Mouse (Mus musculus): ENCODE measurements around the gene Galntl6.

Galntl6 gene

GRCm38 (mm10) chr8:58025094-58025493 lies 887.3 kb downstream of the Galntl6 start:
- H3K36me3 ChIP-seq (ENCODE audit: control insufficient read depth, insufficient read depth, low read length, poor library complexity, severe bottlenecking): no peaks in the 10 kb centered on the region
- DNase-seq (ENCODE audit: low read depth, low spot score): no peak
- H3K27me3 ChIP-seq (ENCODE audit: control insufficient read depth, insufficient read depth, low read length, poor library complexity, severe bottlenecking): no peaks in the 10 kb centered on the region

DNA sequence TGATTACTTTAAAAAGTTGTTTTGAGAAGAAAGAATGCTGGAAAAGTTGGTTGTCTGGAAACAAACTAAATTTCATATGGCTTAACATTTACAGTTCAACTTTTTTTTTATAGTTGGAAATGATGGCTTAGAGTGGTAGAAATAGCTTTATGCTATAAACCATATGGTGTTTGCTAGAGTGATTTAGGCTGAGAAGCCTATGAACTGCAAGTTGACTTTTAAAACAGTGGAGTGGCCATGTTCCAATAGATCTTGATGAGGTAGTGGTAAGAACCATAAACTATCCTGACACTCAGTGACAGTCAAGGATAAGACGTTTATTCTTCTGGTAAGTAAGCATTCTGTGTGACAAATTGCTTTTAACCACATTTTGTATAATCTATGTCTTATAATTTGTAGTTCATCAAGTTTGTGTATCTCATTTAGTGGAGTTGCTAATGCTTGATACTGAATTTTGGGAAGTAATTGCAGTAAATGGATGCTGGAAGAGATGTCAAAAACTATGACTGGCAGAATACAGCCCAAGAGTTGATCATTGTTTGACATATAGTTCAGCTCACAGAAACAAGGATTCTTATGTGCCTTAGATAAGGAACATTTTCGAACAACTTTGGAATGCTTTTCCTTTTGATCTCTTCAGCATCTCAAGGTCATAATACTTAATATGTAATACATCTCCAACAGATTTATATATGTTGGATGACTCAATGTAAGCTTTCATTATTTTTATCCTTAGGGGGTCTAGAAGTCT lies 888.8 kb downstream of the Galntl6 start:
- no peak for DNase-seq (ENCODE audit: low read depth, low spot score)
- H3K27me3 ChIP-seq (ENCODE audit: control insufficient read depth, insufficient read depth, low read length, poor library complexity, severe bottlenecking): no peaks in the 10 kb centered on the region

DNA sequence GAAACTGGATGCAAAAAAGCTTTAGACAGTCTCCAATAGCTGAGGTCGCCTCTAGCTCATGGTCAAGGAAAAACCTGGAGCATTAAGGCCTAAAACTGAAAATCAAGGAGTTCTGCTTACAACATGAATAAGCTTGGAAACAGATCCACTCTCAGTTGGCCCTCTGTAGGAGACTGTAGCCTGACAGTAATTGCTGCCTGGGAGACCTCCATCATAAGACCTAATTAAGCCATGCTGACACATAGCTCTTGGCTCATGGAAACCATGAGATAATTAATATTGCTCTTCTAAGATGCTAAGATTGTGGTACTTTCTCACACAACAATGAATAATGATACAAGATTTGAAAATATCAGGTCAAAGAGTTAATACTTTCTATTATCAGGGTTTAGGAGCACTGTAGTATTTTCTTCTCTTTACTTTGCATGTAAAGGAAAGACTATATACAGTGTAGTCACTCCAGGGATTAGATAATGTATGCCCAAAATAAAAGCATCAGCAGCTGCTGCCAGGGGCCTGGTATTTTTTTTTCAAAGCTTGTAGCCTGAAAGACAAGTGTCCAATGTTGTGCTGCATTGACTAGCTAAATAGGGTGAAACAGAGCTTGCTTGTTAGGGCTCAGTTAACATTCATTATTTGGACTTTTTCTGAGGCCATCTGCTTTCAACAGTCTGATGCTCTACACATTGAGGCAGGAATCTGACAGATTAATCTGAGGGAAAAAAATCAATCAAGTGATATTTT lies 922.8 kb downstream of the Galntl6 start:
- no peak for DNase-seq (ENCODE audit: low read depth, low spot score)
- H3K27me3 ChIP-seq (ENCODE audit: control insufficient read depth, insufficient read depth, low read length, poor library complexity, severe bottlenecking): no peaks in the 10 kb centered on the region
- no peaks in the 10 kb centered on the region for H3K36me3 ChIP-seq (ENCODE audit: control insufficient read depth, insufficient read depth, low read length, poor library complexity, severe bottlenecking)

More for the DNA sequence above, 888.8 kb downstream of the Galntl6 start:
- H3K36me3 ChIP-seq (ENCODE audit: control insufficient read depth, insufficient read depth, low read length, poor library complexity, severe bottlenecking): no peaks in the 10 kb centered on the region

GRCm38 (mm10) chr8:57977372-57977771 lies 935.1 kb downstream of the Galntl6 start:
- H3K27me3 ChIP-seq (ENCODE audit: control insufficient read depth, insufficient read depth, low read length, poor library complexity, severe bottlenecking): no peaks in the 10 kb centered on the region
- DNase-seq (ENCODE audit: low read depth, low spot score): no peak
- H3K36me3 ChIP-seq (ENCODE audit: control insufficient read depth, insufficient read depth, low read length, poor library complexity, severe bottlenecking): no peaks in the 10 kb centered on the region

DNA sequence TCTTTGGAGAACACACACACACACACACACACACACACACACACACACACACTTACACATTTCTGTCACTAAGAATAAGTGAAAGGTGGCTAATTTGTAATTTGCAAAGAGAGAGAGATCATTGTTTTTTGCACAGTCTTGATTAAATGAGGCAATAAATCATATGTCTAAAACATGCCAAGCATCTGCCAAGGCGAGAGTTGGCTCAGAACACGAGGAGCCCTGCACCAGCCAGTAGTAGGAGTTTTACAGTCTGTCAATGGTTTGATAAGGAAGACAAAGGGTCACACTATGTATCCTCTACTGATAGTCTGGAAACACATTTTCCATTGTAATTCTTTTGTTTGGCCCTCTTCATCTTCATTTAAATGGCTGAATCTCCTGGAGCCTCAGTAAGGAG lies 938.3 kb downstream of the Galntl6 start:
- H3K36me3 ChIP-seq (ENCODE audit: control insufficient read depth, insufficient read depth, low read length, poor library complexity, severe bottlenecking): no peaks in the 10 kb centered on the region
- DNase-seq (ENCODE audit: low read depth, low spot score): no peak
- no peaks in the 10 kb centered on the region for H3K27me3 ChIP-seq (ENCODE audit: control insufficient read depth, insufficient read depth, low read length, poor library complexity, severe bottlenecking)

DNA sequence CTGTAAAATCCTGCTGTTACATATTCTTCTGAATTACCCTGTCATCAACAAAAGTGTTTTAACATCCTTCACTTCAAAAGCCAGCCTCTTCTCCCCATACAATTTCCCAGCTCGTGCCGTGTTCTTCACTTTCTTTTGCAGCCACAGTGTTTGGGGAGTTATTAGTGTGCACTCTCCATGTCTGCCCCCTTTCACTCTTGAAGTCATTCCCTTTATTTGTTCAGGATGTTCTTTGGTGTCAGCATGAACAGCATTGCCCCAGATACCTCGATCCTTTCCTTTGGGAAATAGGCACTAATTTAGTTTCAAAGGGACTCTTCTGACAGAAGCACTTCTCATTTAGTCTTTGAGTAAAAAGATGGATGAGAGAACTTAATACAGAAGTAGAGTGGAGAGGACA lies 939.6 kb downstream of the Galntl6 start:
- Histone ChIP-seq H3K36me3 (ENCODE audit: control insufficient read depth, insufficient read depth, low read length, poor library complexity, severe bottlenecking) (no peaks in the 10 kb centered on the region), H3K27me3 (ENCODE audit: control insufficient read depth, insufficient read depth, low read length, poor library complexity, severe bottlenecking) (no peaks in the 10 kb centered on the region)
- no peak for DNase-seq (ENCODE audit: low read depth, low spot score)

GRCm38 (mm10) chr8:57966676-57967075 lies 945.8 kb downstream of the Galntl6 start:
- no peaks in the 10 kb centered on the region for H3K36me3 ChIP-seq (ENCODE audit: control insufficient read depth, insufficient read depth, low read length, poor library complexity, severe bottlenecking)
- no peaks in the 10 kb centered on the region for H3K27me3 ChIP-seq (ENCODE audit: control insufficient read depth, insufficient read depth, low read length, poor library complexity, severe bottlenecking)
- no peak for DNase-seq (ENCODE audit: low read depth, low spot score)

- no peaks in the 10 kb centered on the region for H3K27me3 ChIP-seq (ENCODE audit: control insufficient read depth, insufficient read depth, low read length, poor library complexity, severe bottlenecking)
- DNase-seq (ENCODE audit: low read depth, low spot score): no peak
- H3K36me3 ChIP-seq (ENCODE audit: control insufficient read depth, insufficient read depth, low read length, poor library complexity, severe bottlenecking): no peaks in the 10 kb centered on the region
Measured at GRCm38 (mm10) chr8:57965508-57965907, 946.9 kb downstream of the Galntl6 start.

- no peak for DNase-seq (ENCODE audit: low read depth, low spot score)
- no peaks in the 10 kb centered on the region for H3K27me3 ChIP-seq (ENCODE audit: control insufficient read depth, insufficient read depth, low read length, poor library complexity, severe bottlenecking)
- no peaks in the 10 kb centered on the region for H3K36me3 ChIP-seq (ENCODE audit: control insufficient read depth, insufficient read depth, low read length, poor library complexity, severe bottlenecking)
Measured at GRCm38 (mm10) chr8:57962286-57963110, 949.9 kb downstream of the Galntl6 start.

GRCm38 (mm10) chr8:57959136-57959535 lies 953.3 kb downstream of the Galntl6 start:
- Histone ChIP-seq H3K27me3 (ENCODE audit: control insufficient read depth, insufficient read depth, low read length, poor library complexity, severe bottlenecking) (no peaks in the 10 kb centered on the region), H3K36me3 (ENCODE audit: control insufficient read depth, insufficient read depth, low read length, poor library complexity, severe bottlenecking) (no peaks in the 10 kb centered on the region)
- no peak for DNase-seq (ENCODE audit: low read depth, low spot score)

- Histone ChIP-seq H3K27me3 (ENCODE audit: control insufficient read depth, insufficient read depth, low read length, poor library complexity, severe bottlenecking) (no peaks in the 10 kb centered on the region), H3K36me3 (ENCODE audit: control insufficient read depth, insufficient read depth, low read length, poor library complexity, severe bottlenecking) (no peaks in the 10 kb centered on the region)
- DNase-seq (ENCODE audit: low read depth, low spot score): no peak
Measured at GRCm38 (mm10) chr8:57958121-57958901, 954.1 kb downstream of the Galntl6 start.

- Histone ChIP-seq H3K36me3 (ENCODE audit: control insufficient read depth, insufficient read depth, low read length, poor library complexity, severe bottlenecking) (no peaks in the 10 kb centered on the region), H3K27me3 (ENCODE audit: control insufficient read depth, insufficient read depth, low read length, poor library complexity, severe bottlenecking) (no peaks in the 10 kb centered on the region)
- no peak for DNase-seq (ENCODE audit: low read depth, low spot score)
Measured at GRCm38 (mm10) chr8:57955501-57955900, 956.9 kb downstream of the Galntl6 start.

GRCm38 (mm10) chr8:57941113-57941512 lies 971.3 kb downstream of the Galntl6 start:
- no peak for DNase-seq (ENCODE audit: low read depth, low spot score)
- Histone ChIP-seq H3K27me3 (ENCODE audit: control insufficient read depth, insufficient read depth, low read length, poor library complexity, severe bottlenecking) (no peaks in the 10 kb centered on the region), H3K36me3 (ENCODE audit: control insufficient read depth, insufficient read depth, low read length, poor library complexity, severe bottlenecking) (no peaks in the 10 kb centered on the region)

- no peaks in the 10 kb centered on the region for H3K36me3 ChIP-seq (ENCODE audit: control insufficient read depth, insufficient read depth, low read length, poor library complexity, severe bottlenecking)
- H3K27me3 ChIP-seq (ENCODE audit: control insufficient read depth, insufficient read depth, low read length, poor library complexity, severe bottlenecking): no peaks in the 10 kb centered on the region
- DNase-seq (ENCODE audit: low read depth, low spot score): no peak
Measured at GRCm38 (mm10) chr8:57939856-57940420, 972.5 kb downstream of the Galntl6 start.
